Mouse (Mus musculus): ENCODE results near the gene Cers4. TPM values are rescaled to one million over a fixed set of nuclear protein-coding genes. Genes with fewer than 3 reads are reported as not detected.

Cers4 gene
- polyA plus RNA-seq, 1 experiment: 41.2 TPM

DNA sequence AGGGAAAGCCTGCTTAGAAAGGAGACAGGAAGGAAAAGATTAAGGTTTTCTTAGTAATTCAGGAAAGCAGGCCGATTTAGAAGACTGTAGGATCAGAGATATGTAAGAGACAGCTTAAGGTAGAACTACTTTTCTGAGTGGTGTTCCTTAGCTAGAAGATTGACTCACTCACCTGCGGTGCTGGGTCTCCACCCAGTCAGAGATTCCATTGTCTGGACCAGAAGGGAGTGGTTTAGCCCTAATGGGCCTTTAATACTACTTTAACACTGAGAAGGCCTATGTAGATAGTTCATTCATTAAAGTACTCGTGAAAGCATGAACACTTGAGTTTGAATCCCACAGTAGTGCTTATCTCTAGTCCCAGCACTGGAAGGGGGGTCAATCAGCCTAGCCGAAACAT lies 11.2 kb upstream of the Cers4 start:
- Histone ChIP-seq H3K36me3 (ENCODE audit: control insufficient read depth, insufficient read depth, low read length, poor library complexity, severe bottlenecking) (no peaks in the 10 kb centered on the region), H3K27me3 (ENCODE audit: control insufficient read depth, insufficient read depth, low read length, poor library complexity, severe bottlenecking) (peaks cover 1% of the 10 kb centered on the region; the same call in 1 of the 2 replicates), H3K9ac (ENCODE audit: low read depth, poor library complexity, severe bottlenecking) (no peak overlapping the region), H3K9me3 (replicated peaks; ENCODE audit: control insufficient read depth, insufficient read depth, low read length, poor library complexity, severe bottlenecking) (no peaks in the 10 kb centered on the region), H3K4me1 (ENCODE audit: control insufficient read depth, insufficient read depth, low read length) (peaks cover 3% of the 10 kb centered on the region), H3K27ac (ENCODE audit: insufficient read depth, low read length) (no peak overlapping the region), H3K4me3 (ENCODE audit: low read depth, low read length) (no peak overlapping the region)
- no peak for TF ChIP-seq POLR2A (IDR thresholded peaks at IDR 0.05; ENCODE audit: insufficient read depth, low read length)

DNA sequence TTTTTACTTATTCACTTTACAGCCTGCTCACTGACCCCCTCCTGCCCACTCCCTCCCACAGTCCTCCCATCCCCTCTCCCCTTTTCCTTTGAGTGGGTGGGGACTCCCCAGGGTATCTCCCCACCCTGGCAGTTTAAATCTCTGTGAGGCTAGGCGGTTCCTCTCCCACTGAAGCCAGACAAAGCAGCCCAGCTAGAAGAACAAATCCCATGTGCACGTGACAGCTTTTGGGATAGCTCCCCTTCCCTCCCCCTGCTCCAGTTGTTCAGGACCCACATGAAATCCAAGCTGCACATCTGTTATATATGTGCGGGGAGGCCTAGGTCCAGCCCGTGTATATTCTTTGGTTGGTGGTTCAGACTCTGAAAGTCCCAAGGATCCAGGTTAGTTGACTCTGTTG lies 10.3 kb upstream of the Cers4 start:
- Histone ChIP-seq H3K36me3 (ENCODE audit: control insufficient read depth, insufficient read depth, low read length, poor library complexity, severe bottlenecking) (no peaks in the 10 kb centered on the region), H3K4me1 (ENCODE audit: control insufficient read depth, insufficient read depth, low read length) (peaks cover 3% of the 10 kb centered on the region), H3K9ac (ENCODE audit: low read depth, poor library complexity, severe bottlenecking) (no peak overlapping the region), H3K9me3 (replicated peaks; ENCODE audit: control insufficient read depth, insufficient read depth, low read length, poor library complexity, severe bottlenecking) (no peaks in the 10 kb centered on the region), H3K4me3 (ENCODE audit: low read depth, low read length) (no peak overlapping the region), H3K27me3 (ENCODE audit: control insufficient read depth, insufficient read depth, low read length, poor library complexity, severe bottlenecking) (peaks cover 1% of the 10 kb centered on the region; the same call in 1 of the 2 replicates), H3K27ac (ENCODE audit: insufficient read depth, low read length) (no peak overlapping the region)
- TF ChIP-seq EP300 (IDR thresholded peaks at IDR 0.05; ENCODE audit: insufficient read depth, low read depth, low read length): no peak
- TF ChIP-seq POLR2A (IDR thresholded peaks at IDR 0.05; ENCODE audit: insufficient read depth, low read length): no peak
- no peak for TF ChIP-seq CTCF (IDR thresholded peaks at IDR 0.05; ENCODE audit: low read depth, low read length)

DNA sequence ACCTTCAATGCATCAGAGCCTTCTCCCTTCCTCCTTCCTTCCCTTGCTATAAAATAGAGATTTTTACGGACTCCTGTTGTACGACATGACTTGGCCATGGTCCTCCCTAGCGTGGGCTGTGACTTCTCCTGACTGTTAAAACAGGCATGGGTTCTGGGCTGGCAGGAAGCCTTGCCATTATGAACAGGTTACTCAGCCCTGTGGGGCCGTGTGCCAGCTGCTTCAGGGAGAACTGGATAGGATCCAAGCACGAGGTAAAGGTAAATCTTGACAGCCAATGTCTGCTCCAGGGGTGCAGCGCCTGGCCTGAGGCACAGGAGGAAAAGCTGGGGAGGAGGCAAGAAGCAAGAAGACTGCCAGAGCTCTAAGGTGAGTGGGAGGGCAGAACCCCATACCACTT lies 9.5 kb upstream of the Cers4 start:
- no peaks in the 10 kb centered on the region for H3K9me3 ChIP-seq (replicated peaks; ENCODE audit: control insufficient read depth, insufficient read depth, low read length, poor library complexity, severe bottlenecking)
- no peak overlapping the region for H3K27ac ChIP-seq (ENCODE audit: insufficient read depth, low read length)
- no peaks in the 10 kb centered on the region for H3K27me3 ChIP-seq (ENCODE audit: control insufficient read depth, insufficient read depth, low read length, poor library complexity, severe bottlenecking)
- no peak overlapping the region for H3K4me3 ChIP-seq (ENCODE audit: low read depth, low read length)
- no peak overlapping the region for H3K9ac ChIP-seq (ENCODE audit: low read depth, poor library complexity, severe bottlenecking)
- no peaks in the 10 kb centered on the region for H3K36me3 ChIP-seq (ENCODE audit: control insufficient read depth, insufficient read depth, low read length, poor library complexity, severe bottlenecking)
- no peak for TF ChIP-seq EP300 (IDR thresholded peaks at IDR 0.05; ENCODE audit: insufficient read depth, low read depth, low read length)
- no peak for TF ChIP-seq POLR2A (IDR thresholded peaks at IDR 0.05; ENCODE audit: insufficient read depth, low read length)
- TF ChIP-seq CTCF (IDR thresholded peaks at IDR 0.05; ENCODE audit: low read depth, low read length): no peak
- H3K4me1 ChIP-seq (ENCODE audit: control insufficient read depth, insufficient read depth, low read length): peaks cover 3% of the 10 kb centered on the region

DNA sequence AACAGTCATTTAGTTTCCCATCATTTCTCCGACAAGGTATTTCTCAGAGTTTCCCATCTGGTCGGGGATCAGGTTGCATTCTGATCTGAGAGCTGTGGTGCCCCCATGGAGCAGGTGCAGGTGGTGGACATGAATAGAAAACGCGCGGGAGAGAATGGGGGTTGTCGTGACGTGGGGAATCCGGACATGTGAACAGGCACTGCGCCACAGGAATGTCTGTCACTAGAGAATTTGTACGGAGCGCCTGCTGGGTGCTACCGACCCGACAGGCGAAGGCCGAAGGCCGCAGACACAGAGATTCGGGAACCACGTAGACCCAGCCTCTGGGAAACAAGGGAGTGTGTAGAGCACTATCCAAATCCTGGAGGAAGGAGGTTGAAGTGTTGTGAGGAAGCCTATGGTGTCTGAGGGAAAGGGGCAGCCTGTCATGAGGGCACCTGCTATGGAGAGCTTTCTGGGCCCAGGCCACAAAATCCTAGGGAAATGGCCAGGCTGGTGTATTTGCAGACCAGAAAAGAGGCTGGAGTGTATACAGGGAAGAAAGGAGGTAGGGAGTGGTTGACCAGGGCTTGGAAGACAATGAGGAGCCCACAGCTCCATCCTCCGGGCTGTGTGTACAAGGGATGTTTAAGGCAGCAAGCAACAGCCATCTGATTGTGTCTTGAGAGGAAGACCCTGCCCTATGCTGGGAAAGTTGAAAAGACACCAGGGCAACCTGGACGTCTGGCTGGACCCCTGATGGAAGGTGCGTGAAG lies 1.0 kb downstream of the Cers4 start:
- H3K27ac ChIP-seq (ENCODE audit: insufficient read depth, low read length): peak overlapping the region; percentile 16

DNA sequence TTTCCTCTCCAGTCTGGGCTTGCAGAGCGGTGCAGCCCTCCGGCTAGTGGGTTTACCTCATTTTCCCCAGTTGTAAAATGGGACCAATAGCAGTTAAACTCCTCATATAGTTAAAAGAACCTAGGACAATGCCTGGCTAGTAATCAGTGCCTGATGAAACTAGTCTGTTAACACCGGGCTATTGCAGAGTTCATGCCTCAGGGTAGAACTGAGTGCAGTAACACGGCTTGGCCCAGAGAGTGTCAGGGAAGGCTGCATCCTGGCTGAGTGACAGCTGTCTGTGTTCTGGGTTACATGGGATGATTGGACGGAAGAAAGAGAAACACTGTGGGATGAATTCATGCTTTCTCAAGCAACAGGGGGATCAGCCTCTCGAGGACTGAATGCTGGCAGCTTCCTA lies 3.1 kb downstream of the Cers4 start:
- Histone ChIP-seq H3K36me3 (ENCODE audit: control insufficient read depth, insufficient read depth, low read length, poor library complexity, severe bottlenecking) (no peaks in the 10 kb centered on the region), H3K9me3 (replicated peaks; ENCODE audit: control insufficient read depth, insufficient read depth, low read length, poor library complexity, severe bottlenecking) (no peaks in the 10 kb centered on the region), H3K4me3 (ENCODE audit: low read depth, low read length) (no peak overlapping the region), H3K9ac (ENCODE audit: low read depth, poor library complexity, severe bottlenecking) (no peak overlapping the region), H3K27ac (ENCODE audit: insufficient read depth, low read length) (no peak overlapping the region), H3K4me1 (ENCODE audit: control insufficient read depth, insufficient read depth, low read length) (no peaks in the 10 kb centered on the region), H3K27me3 (ENCODE audit: control insufficient read depth, insufficient read depth, low read length, poor library complexity, severe bottlenecking) (no peaks in the 10 kb centered on the region)
- TF ChIP-seq EP300 (IDR thresholded peaks at IDR 0.05; ENCODE audit: insufficient read depth, low read depth, low read length) (no peak), CTCF (IDR thresholded peaks at IDR 0.05; ENCODE audit: low read depth, low read length) (no peak), POLR2A (IDR thresholded peaks at IDR 0.05; ENCODE audit: insufficient read depth, low read length) (no peak)

More for the DNA sequence above, 1.0 kb downstream of the Cers4 start:
- peak overlapping the region; percentile 67 for H3K9ac ChIP-seq (ENCODE audit: low read depth, poor library complexity, severe bottlenecking)
- H3K36me3 ChIP-seq (ENCODE audit: control insufficient read depth, insufficient read depth, low read length, poor library complexity, severe bottlenecking): no peaks in the 10 kb centered on the region
- H3K27me3 ChIP-seq (ENCODE audit: control insufficient read depth, insufficient read depth, low read length, poor library complexity, severe bottlenecking): no peaks in the 10 kb centered on the region
- no peak for TF ChIP-seq EP300 (IDR thresholded peaks at IDR 0.05; ENCODE audit: insufficient read depth, low read depth, low read length)
- no peak for TF ChIP-seq POLR2A (IDR thresholded peaks at IDR 0.05; ENCODE audit: insufficient read depth, low read length)
- no peak for TF ChIP-seq CTCF (IDR thresholded peaks at IDR 0.05; ENCODE audit: low read depth, low read length)
- H3K9me3 ChIP-seq (replicated peaks; ENCODE audit: control insufficient read depth, insufficient read depth, low read length, poor library complexity, severe bottlenecking): no peaks in the 10 kb centered on the region; the same call in 1 of the 2 replicates
- H3K4me3 ChIP-seq (ENCODE audit: low read depth, low read length): peak overlapping the region; percentile 61
- H3K4me1 ChIP-seq (ENCODE audit: control insufficient read depth, insufficient read depth, low read length): no peaks in the 10 kb centered on the region

DNA sequence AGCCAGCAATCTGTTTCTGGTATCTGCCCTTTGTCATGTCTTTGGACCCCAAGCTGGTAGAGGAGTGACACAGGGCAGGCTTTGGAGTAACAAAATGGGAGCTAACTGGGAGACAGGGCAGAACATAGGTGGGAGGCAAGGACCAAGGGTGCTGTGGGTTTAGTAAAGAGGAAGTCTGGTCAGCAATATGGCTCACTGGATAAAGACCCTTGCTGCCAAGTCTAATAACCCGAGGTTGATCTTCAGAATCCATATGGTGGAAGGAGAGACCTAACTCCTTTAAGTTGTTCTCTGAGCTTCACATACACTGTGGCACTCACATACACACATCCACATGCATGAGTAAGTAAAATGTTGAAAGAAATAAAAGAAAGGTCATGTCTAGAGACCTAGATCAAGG lies 4.8 kb downstream of the Cers4 start:
- Histone ChIP-seq H3K9ac (ENCODE audit: low read depth, poor library complexity, severe bottlenecking) (no peak overlapping the region), H3K9me3 (replicated peaks; ENCODE audit: control insufficient read depth, insufficient read depth, low read length, poor library complexity, severe bottlenecking) (no peaks in the 10 kb centered on the region), H3K27me3 (ENCODE audit: control insufficient read depth, insufficient read depth, low read length, poor library complexity, severe bottlenecking) (no peaks in the 10 kb centered on the region), H3K4me1 (ENCODE audit: control insufficient read depth, insufficient read depth, low read length) (no peaks in the 10 kb centered on the region), H3K4me3 (ENCODE audit: low read depth, low read length) (no peak overlapping the region), H3K36me3 (ENCODE audit: control insufficient read depth, insufficient read depth, low read length, poor library complexity, severe bottlenecking) (no peaks in the 10 kb centered on the region), H3K27ac (ENCODE audit: insufficient read depth, low read length) (no peak overlapping the region)
- TF ChIP-seq CTCF (IDR thresholded peaks at IDR 0.05; ENCODE audit: low read depth, low read length) (no peak), EP300 (IDR thresholded peaks at IDR 0.05; ENCODE audit: insufficient read depth, low read depth, low read length) (no peak), POLR2A (IDR thresholded peaks at IDR 0.05; ENCODE audit: insufficient read depth, low read length) (no peak)
